32 mouse cellular contexts compared by ENCODE assay signal in genomic region chr14:53553771-53554170, GRCm38 (mm10).
A peak's percentile ranks its signal among the peaks of the same experiment; 100 is the strongest.
DNase-seq lines count a peak whose midpoint lies in the region; ATAC-seq and TF ChIP-seq lines count a peak whose summit lies in the region.
"Had no signal": no experiment of that assay in that cellular context is flagged by ENCODE, and none has a peak within 500 bp of the region (broad histone marks: within the 10 kb centered on the region; RNA-seq: fewer than 3 reads in every experiment).

No protein-coding gene starts in this region.

- H3K4me1 ChIP-seq in thymus, adult 2 months (replicated peaks; ENCODE audit: control insufficient read depth, insufficient read depth, low read length): peaks cover 9% of the 10 kb centered on the region
- no peaks in the 10 kb centered on the region for H3K4me1 ChIP-seq in forebrain, postnatal 0 days (ENCODE audit: insufficient read depth)
- H3K4me1 ChIP-seq in midbrain, embryonic 11.5 days (ENCODE audit: control insufficient read depth, insufficient read depth, low read length): no peaks in the 10 kb centered on the region
- H3K4me1 ChIP-seq: embryonic facial prominence, embryonic 10.5 days; embryonic facial prominence, embryonic 13.5 days; forebrain, embryonic 12.5 days; forebrain, embryonic 15.5 days; heart, embryonic 10.5 days; heart, embryonic 13.5 days had no signal

- no peak overlapping the region for H3K9ac ChIP-seq in forebrain, postnatal 0 days
- no peak overlapping the region for H3K9ac ChIP-seq in midbrain, embryonic 11.5 days (ENCODE audit: low read length)
- H3K9ac ChIP-seq: embryonic facial prominence, embryonic 13.5 days; forebrain, embryonic 12.5 days; forebrain, embryonic 15.5 days; heart, embryonic 13.5 days; hindbrain, embryonic 14.5 days had no signal

- no peaks in the 10 kb centered on the region for H3K36me3 ChIP-seq in thymus, adult 2 months (ENCODE audit: control insufficient read depth, insufficient read depth, low read length)
- H3K36me3 ChIP-seq in forebrain, postnatal 0 days (ENCODE audit: insufficient read depth): no peaks in the 10 kb centered on the region
- H3K36me3 ChIP-seq in midbrain, embryonic 11.5 days (ENCODE audit: control insufficient read depth, insufficient read depth, low read length): no peaks in the 10 kb centered on the region
- H3K36me3 ChIP-seq: embryonic facial prominence, embryonic 10.5 days; embryonic facial prominence, embryonic 13.5 days; forebrain, embryonic 12.5 days; forebrain, embryonic 15.5 days; G1E; heart, embryonic 10.5 days; heart, embryonic 13.5 days had no signal

- peak; percentile 36 for DNase-seq in thymus, adult 2 months
- no peak for DNase-seq in thymus, adult 18-20 months
- DNase-seq in CD4-positive, CD25-positive, alpha-beta regulatory T cell, adult 2 months (ENCODE audit: low read depth, low spot score): peak; percentile 50
- DNase-seq in naive thymus-derived CD4-positive, alpha-beta T cell, adult 2 months (ENCODE audit: low read depth): peak; percentile 65
- no peak for DNase-seq in forebrain, postnatal 0 days
- no peak for DNase-seq in midbrain, embryonic 11.5 days (ENCODE audit: low spot score, missing footprints)
- DNase-seq: adrenal gland, adult 8-10 months; adrenal gland, postnatal 25 days; B cell, adult 2 months; cerebellum, adult 11-12 months; cerebellum, adult 8-10 months; cerebellum, postnatal 10 days; cerebellum, postnatal 36 days; embryo, embryonic 11 days; gastrocnemius, postnatal 10 days; gastrocnemius, postnatal 36 days; heart, adult 2 months; heart, postnatal 14 days; heart, postnatal 4 days had no signal

- TF ChIP-seq CTCF in thymus, adult 2 months (IDR thresholded peaks at IDR 0.05; ENCODE audit: borderline replicate concordance, control insufficient read depth, extremely low read depth, insufficient read depth, low read length, poor library complexity): no peak
- TF ChIP-seq CTCF in forebrain, postnatal 0 days (IDR thresholded peaks at IDR 0.05; ENCODE audit: low read depth): no peak

- no peak overlapping the region for H3K4me3 ChIP-seq in thymus, adult 2 months (ENCODE audit: control insufficient read depth, insufficient read depth, low read length)
- H3K4me3 ChIP-seq in forebrain, postnatal 0 days (ENCODE audit: low read depth, low read length): no peak overlapping the region
- no peak overlapping the region for H3K4me3 ChIP-seq in midbrain, embryonic 11.5 days (ENCODE audit: low read depth, low read length)
- H3K4me3 ChIP-seq: embryonic facial prominence, embryonic 10.5 days; embryonic facial prominence, embryonic 13.5 days; erythroblast, embryonic 14.5 days; forebrain, embryonic 12.5 days; forebrain, embryonic 15.5 days; heart, adult 2 months; heart, embryonic 10.5 days; heart, embryonic 13.5 days had no signal

- no peak for ATAC-seq in activated CD4-positive, CD25-positive, alpha-beta regulatory T cell, adult 4 months
- no peak for ATAC-seq in forebrain, postnatal 0 days
- no peak for ATAC-seq in midbrain, embryonic 11.5 days (ENCODE audit: low FRiP score)
- ATAC-seq: forebrain, embryonic 15.5 days; hindbrain, postnatal 0 days; Patski had no signal

- peak overlapping the region; percentile 91 for H3K27ac ChIP-seq in thymus, adult 2 months (ENCODE audit: control insufficient read depth, insufficient read depth, low read length)
- no peak overlapping the region for H3K27ac ChIP-seq in forebrain, postnatal 0 days (ENCODE audit: low read depth, low read length)
- H3K27ac ChIP-seq in midbrain, embryonic 11.5 days (ENCODE audit: low read depth, low read length): no peak overlapping the region
- H3K27ac ChIP-seq: embryonic facial prominence, embryonic 10.5 days; embryonic facial prominence, embryonic 13.5 days; forebrain, embryonic 12.5 days; forebrain, embryonic 15.5 days; heart, adult 2 months; heart, embryonic 10.5 days; heart, embryonic 13.5 days; hindbrain, embryonic 14.5 days; hindbrain, postnatal 0 days had no signal

- no peak for TF ChIP-seq POLR2A in thymus, adult 2 months (IDR thresholded peaks at IDR 0.05; ENCODE audit: control insufficient read depth, extremely low read depth, insufficient read depth, low read length, poor library complexity)

- H3K4me2 ChIP-seq in forebrain, postnatal 0 days (ENCODE audit: low read depth): no peak overlapping the region
- no peak overlapping the region for H3K4me2 ChIP-seq in midbrain, embryonic 11.5 days
- H3K4me2 ChIP-seq: embryonic facial prominence, embryonic 13.5 days; forebrain, embryonic 12.5 days; forebrain, embryonic 15.5 days; heart, embryonic 13.5 days; hindbrain, embryonic 14.5 days had no signal

- H3K9me3 ChIP-seq in forebrain, postnatal 0 days (ENCODE audit: low read length): no peaks in the 10 kb centered on the region
- no peaks in the 10 kb centered on the region for H3K9me3 ChIP-seq in midbrain, embryonic 11.5 days (ENCODE audit: control insufficient read depth, low read length)
- H3K9me3 ChIP-seq: embryonic facial prominence, embryonic 10.5 days; embryonic facial prominence, embryonic 13.5 days; forebrain, embryonic 12.5 days; forebrain, embryonic 15.5 days; G1E; heart, embryonic 10.5 days; heart, embryonic 13.5 days had no signal

- no peaks in the 10 kb centered on the region for H3K27me3 ChIP-seq in thymus, adult 2 months (ENCODE audit: control insufficient read depth, insufficient read depth, low read length)
- no peaks in the 10 kb centered on the region for H3K27me3 ChIP-seq in forebrain, postnatal 0 days (ENCODE audit: insufficient read depth, low read length)
- H3K27me3 ChIP-seq in midbrain, embryonic 11.5 days (ENCODE audit: control insufficient read depth, insufficient read depth, low read length): no peaks in the 10 kb centered on the region
- H3K27me3 ChIP-seq: CH12.LX; embryonic facial prominence, embryonic 13.5 days; forebrain, embryonic 12.5 days; forebrain, embryonic 15.5 days; heart, embryonic 13.5 days; Patski had no signal

Comparison
In these comparisons a context has a peak if more than half of its experiments do, and no peak if none do; other contexts are left out.
1. DNase-seq: peak in thymus, adult 2 months (single experiment), CD4-positive, CD25-positive, alpha-beta regulatory T cell, adult 2 months (single experiment) and naive thymus-derived CD4-positive, alpha-beta T cell, adult 2 months (single experiment); none in thymus, adult 18-20 months (0 of 2), forebrain, postnatal 0 days (single experiment) and midbrain, embryonic 11.5 days (single experiment).